Mouse (Mus musculus): ENCODE data around the gene Smn1. TPM values are rescaled to one million over a fixed set of nuclear protein-coding genes. Genes with fewer than 3 reads are reported as not detected.

Smn1 gene
- polyA plus RNA-seq, 1 experiment from 2014 or later = 41.7 TPM

Other genes starting within 250 kb of the Smn1 start
- gene Cartpt, start 223.8 kb upstream of the Smn1 start, polyA plus RNA-seq (2014; fragmentation: Nextera tagmentation; extraction: Ambion mirVana) = 0.37 and 0.62 TPM in 2 replicates
- gene Mccc2, start 109.2 kb upstream of the Smn1 start, polyA plus RNA-seq (2014; fragmentation: Nextera tagmentation; extraction: Ambion mirVana) = 31.0 and 34.2 TPM in 2 replicates
- gene Bdp1, start 20.8 kb upstream of the Smn1 start, polyA plus RNA-seq (2014; fragmentation: Nextera tagmentation; extraction: Ambion mirVana) = 15.4 and 22.6 TPM in 2 replicates
- gene Serf1, start 16.8 kb upstream of the Smn1 start, polyA plus RNA-seq (2014; fragmentation: Nextera tagmentation; extraction: Ambion mirVana) = 118 and 128 TPM in 2 replicates
- 0.11 and 0.15 TPM in 2 replicates for gene Naip2, start 77.2 kb downstream of the Smn1 start, polyA plus RNA-seq (2014; fragmentation: Nextera tagmentation; extraction: Ambion mirVana)
- 0.11 and 0.13 TPM in 2 replicates for gene Naip5, start 121.5 kb downstream of the Smn1 start, polyA plus RNA-seq (2014; fragmentation: Nextera tagmentation; extraction: Ambion mirVana)
- gene Naip6, start 192.8 kb downstream of the Smn1 start, polyA plus RNA-seq (2014; fragmentation: Nextera tagmentation; extraction: Ambion mirVana) = 0.14 and 0.21 TPM in 2 replicates